Mouse (Mus musculus) urinary bladder, adult 18-20 months (tissue): Measurements from ENCODE around the gene Khk.
A peak's percentile ranks its signal among the peaks of the same experiment; 100 is the strongest.
"Not testable (repeated sequence)": the region's sequence is repeated elsewhere in the genome, so short reads cannot be mapped to it uniquely, and the experiment has no call there.

Experiments used
- DNase-seq, 2 experiments: peaks; one replicate each; pipeline ENCODE4 v3.0.0; 2022; ENCODE audit warnings: low spot score in 2 of 2, mixed read lengths in 2 of 2

Gene Khk

GRCm38 (mm10) chr5:30921256-30922033, at the start of gene Khk:
Khk (plus strand) TSS chr5:30921431.
- DNase-seq, result peak; percentile 76 to 87

GRCm38 (mm10) chr5:30872574-30872973, 48.7 kb upstream of the Khk start:
- DNase-seq, result no peak

DNA sequence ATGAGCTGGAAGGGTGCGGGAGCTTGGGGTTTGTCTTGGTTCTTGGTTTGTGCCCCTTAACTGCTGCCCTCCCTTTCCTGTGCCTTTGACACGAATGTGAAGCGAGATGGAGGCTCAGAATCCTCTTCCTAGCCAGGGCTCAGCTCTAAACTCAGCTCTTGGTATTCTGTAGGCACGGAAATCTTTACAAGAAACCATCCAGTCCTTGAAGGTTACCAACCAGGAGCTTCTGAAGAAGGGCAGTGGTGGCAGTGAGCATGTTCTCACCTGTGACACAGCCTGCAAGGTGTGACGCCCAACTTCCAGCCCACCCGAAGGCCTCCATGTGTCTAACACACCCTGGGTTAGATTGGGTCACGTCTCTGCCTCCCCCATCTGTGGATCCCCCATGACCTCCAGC, 46.9 kb upstream of the Khk start:
- DNase-seq, result no peak

DNA sequence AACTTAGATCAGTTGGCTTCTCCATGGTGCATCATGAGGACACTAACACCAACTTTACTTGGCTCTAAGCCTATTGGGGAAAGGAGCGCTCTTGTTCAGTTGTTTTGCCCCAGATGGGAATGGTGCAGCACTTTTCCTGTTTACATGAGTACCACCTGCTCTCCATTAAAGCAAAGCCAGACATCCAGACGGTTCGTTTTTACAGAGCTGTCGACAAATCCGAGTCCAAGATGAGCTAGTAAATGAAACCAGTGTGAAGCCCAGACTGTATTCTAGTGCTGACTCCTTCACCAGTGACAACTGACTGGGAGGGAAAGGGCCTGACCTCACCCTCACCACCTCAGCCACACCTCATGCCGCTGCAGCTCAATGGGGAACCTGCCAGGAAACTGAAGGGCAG, 42.6 kb upstream of the Khk start:
- DNase-seq, result no peak

DNA sequence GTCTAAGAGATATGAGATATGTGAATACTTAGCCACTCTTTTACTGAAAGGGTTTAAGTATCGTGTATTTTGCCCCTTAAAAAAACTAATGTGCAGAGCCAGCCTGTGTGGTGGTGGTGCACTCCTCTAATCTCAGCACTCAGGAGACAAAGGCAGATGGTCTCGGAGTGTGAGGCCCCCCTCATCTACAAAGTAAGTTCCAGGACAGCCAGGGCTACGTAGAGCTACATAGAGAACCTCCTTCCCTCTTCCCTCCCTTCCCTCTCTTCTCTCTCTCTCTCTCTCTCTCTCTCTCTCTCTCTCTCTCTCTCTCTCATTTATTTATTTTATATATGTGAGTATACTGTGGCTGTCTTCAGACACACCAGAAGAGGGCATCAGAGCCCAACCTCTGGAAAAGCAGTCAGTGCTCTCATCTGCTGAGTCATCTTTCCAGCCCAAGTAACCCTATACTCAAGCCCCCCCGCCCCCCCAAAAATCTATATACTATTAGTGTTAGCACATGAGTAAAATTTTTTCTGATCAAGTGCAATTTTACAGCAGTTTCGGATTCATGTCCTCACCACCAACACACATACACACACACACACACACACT, 41.8 kb upstream of the Khk start:
- no peak for DNase-seq

- DNase-seq, result not testable (repeated sequence)
Measured at GRCm38 (mm10) chr5:30881839-30882238, 39.4 kb upstream of the Khk start.

- DNase-seq, result no peak
Measured at GRCm38 (mm10) chr5:30886209-30886608, 35.0 kb upstream of the Khk start.

DNA sequence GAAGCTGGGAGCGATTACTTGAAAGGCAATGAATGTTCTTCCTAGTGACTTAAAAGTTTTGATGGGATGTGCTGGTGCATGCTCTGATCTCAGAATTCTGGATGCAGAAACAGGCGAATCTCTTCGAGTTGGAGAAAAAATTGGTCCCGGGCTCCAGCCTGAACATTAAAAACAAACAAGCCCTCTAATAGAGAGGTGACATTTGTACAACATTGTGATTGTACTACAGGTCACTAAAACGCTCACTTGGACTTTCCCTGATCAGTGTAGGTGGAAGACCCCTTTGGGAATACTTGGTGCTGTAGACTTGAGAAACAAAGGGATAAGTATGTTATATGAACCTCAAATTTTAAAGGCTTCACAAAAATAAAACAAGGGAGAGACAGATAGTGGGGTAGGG, 34.5 kb upstream of the Khk start:
- DNase-seq, result no peak

GRCm38 (mm10) chr5:30887331-30887761, 33.9 kb upstream of the Khk start:
- DNase-seq, result peak in 1 of 2 experiments; percentile 30

- DNase-seq, result peak; percentile 91 to 92
Measured at GRCm38 (mm10) chr5:30887858-30888336, 33.3 kb upstream of the Khk start.

- peak; percentile 83 to 88 for DNase-seq
Measured at GRCm38 (mm10) chr5:30888337-30889087, 32.7 kb upstream of the Khk start, which contains the start of gene Agbl5. Agbl5 (plus strand) TSS chr5:30888694.

- DNase-seq, result peak in 1 of 2 experiments; percentile 57
Measured at GRCm38 (mm10) chr5:30889088-30889754, 32.0 kb upstream of the Khk start.

GRCm38 (mm10) chr5:30890375-30890774, 30.9 kb upstream of the Khk start:
- no peak for DNase-seq

DNA sequence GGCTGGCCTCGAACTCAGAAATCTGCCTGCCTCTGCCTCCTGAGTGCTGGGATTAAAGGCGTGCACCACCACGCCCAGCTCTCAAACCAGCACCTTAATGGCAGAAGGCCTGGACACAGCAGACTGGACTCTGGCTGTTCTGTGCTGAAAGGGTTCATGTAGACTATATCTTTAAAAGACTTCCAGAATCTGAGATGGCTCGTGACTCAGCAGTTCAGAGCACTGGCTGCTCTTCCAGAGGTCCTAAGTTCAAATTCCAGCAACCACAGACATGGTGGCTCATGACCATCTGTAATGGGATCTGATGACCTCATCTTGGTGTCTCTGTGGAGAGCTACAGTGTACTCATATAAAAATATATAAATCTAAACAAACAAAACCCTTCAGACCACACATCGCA, 19.4 kb upstream of the Khk start:
- no peak for DNase-seq

- peak; percentile 95 to 96 for DNase-seq
Measured at GRCm38 (mm10) chr5:30907413-30908059, 13.7 kb upstream of the Khk start, which contains the start of gene Ost4. Ost4 (minus strand) TSS chr5:30907788.

GRCm38 (mm10) chr5:30908426-30909299, 12.6 kb upstream of the Khk start:
- no peak for DNase-seq

DNA sequence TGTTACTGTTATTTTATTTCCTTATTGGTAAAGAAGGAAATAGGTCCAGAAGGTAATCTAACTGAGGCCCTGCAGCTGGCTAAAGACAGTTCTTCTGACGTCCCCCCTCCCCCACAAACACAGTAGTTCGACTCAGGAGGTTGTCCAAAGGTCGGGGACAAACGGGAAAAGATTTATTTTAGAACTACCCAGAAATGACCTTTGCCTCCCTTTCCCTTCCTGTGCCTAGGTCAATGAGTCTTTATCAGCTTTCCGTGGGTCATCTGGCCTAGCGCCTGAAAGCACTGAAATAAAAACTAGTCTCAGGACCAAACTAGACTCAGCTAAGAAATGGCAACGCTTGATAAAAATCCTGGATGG, 12.0 kb upstream of the Khk start:
- no peak for DNase-seq

- no peak for DNase-seq
Measured at GRCm38 (mm10) chr5:30909863-30910262, 11.4 kb upstream of the Khk start.

GRCm38 (mm10) chr5:30910481-30910880, 10.8 kb upstream of the Khk start:
- DNase-seq, result no peak

GRCm38 (mm10) chr5:30912156-30912555, 9.1 kb upstream of the Khk start:
- no peak for DNase-seq
